Mouse (Mus musculus) ovary, postnatal 10 days (tissue): ENCODE measurements at regions not wholly inside any gene's neighbourhood (a gene's known extent, or its start where the extent isn't known, plus 50 kb on each side); places are given as distances from the start of the nearest gene placed in this dataset.
A peak's percentile ranks its signal among the peaks of the same experiment; 100 is the strongest.

Experiments
- DNase-seq: peaks from one replicate; pipeline ENCODE4 v3.0.0; 2022; ENCODE audit warnings: low spot score

DNA sequence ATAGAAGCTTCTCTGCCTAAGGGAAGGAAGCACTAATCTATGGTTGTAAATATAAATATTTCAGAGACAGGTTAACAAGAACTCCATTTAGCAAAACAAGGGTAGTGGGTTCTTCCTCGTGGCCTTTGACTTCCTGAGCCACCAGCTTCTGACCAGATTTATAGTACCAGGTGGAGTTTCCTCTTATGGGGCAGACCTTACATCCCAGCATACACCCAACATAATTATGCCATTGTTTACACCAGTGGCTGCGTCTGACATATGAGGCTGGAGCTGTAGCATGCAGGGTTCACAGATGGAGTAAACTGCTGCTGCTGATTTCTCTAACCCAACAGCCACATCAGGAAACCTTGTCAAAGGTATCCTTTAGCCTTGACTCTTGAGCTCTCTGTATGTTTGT lies 75.5 kb downstream of the Trib2 start:
- no peak for DNase-seq

DNA sequence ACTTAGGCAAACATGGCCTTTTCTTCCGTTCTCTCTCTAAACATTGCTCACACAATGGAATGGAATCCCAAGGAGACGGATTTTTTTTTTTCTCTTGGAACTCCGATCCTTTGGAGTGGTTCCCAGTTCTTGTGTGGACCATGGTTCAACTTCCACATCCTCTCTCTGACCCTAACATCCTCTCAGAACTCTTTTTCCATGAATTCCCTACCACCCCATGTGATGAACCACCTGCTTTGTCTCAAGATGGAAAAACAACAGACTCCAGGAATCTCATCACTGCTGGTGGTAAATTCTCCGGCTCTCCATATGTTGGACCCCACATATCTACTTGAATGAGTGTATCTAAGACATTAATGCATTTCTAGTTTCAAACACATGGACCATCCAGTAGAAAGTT lies 77.7 kb downstream of the Trib2 start:
- DNase-seq = no peak

DNA sequence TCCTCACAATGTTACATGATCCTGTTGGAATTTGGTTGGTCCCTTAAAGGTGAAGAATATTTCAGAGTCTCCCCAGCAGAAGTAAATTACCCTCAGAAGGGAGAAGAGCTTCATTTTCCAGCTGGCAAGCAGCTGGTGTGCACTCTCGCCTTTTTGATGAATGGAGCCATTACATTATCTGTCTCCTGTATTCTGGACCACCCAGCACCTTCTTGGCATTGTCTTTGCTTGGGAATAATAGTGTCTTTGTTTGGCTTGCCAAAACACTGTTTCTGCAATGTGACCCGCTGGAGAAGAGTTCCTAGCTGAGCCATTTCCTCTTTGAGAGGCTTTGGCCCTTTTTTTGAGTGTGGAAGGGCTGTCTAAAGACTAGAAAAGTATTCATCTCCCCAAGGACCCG lies 85.5 kb downstream of the Trib2 start:
- no peak for DNase-seq

GRCm38 (mm10) chr12:15729696-15730095 lies 87.0 kb downstream of the Trib2 start:
- no peak for DNase-seq

- no peak for DNase-seq
Observed at GRCm38 (mm10) chr12:15723529-15723928, 93.2 kb downstream of the Trib2 start.

DNA sequence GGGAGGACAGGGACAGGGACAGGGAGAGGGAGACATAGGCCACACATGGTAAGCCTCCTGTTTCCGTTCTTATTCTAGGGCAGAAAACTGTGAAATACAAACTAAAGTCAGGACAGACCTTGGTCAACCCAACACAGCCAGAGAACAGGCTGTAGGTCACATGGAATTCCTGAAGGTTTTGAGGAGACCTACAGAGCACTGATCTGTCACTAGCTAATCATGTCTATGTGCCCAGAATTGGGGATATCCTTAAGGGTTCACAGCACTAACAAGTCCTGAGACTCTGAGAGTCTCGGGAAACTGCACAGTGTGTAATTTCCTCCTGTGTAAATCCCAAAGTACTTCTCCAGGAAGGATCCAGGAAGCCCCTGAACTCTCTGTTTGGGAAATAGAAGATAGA lies 94.6 kb downstream of the Trib2 start:
- DNase-seq = no peak

- no peak for DNase-seq
Observed at GRCm38 (mm10) chr12:15720171-15720570, 96.6 kb downstream of the Trib2 start.

DNA sequence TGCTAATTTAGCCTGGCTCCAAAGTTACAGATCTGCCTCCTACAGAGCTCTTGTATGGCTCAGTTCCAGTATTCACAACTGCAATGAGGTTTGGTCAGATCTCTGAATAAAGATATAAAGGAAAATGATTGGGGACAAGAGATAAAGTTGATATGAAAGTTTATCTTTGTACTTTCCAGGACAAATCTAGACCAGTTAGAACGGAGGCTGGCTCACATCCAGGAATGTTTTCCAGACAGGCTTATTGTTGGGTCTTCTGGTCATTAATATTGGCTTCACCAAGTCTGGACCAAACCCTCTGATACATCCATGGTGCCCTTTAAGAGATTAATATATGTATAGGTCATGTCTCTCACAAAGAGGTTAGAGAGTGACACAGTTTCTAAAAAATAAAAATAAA lies 97.9 kb downstream of the Trib2 start:
- DNase-seq = no peak

DNA sequence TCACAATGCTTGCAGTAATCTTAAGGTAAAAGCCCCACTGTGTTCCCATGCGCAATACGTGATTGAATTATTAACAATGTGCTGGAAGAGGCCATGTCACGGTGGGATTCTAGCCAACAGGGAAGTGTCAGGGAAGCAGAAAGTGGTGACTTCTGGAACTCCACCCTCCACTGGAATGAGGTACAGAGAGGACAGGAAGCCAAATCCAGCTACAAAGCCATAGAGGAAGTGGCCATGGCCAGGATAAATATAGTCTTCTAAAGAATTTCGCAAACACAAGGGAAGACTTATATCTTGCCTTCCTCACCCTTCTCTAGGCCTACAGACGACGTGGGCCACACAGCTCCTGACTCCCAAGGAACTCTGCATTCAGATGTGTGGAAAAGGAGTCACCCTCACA lies 98.7 kb downstream of the Trib2 start:
- no peak for DNase-seq

GRCm38 (mm10) chr12:15717342-15717741 lies 99.4 kb downstream of the Trib2 start:
- no peak for DNase-seq

- no peak for DNase-seq
Observed at GRCm38 (mm10) chr12:15713623-15714022, 103.1 kb downstream of the Trib2 start.

DNA sequence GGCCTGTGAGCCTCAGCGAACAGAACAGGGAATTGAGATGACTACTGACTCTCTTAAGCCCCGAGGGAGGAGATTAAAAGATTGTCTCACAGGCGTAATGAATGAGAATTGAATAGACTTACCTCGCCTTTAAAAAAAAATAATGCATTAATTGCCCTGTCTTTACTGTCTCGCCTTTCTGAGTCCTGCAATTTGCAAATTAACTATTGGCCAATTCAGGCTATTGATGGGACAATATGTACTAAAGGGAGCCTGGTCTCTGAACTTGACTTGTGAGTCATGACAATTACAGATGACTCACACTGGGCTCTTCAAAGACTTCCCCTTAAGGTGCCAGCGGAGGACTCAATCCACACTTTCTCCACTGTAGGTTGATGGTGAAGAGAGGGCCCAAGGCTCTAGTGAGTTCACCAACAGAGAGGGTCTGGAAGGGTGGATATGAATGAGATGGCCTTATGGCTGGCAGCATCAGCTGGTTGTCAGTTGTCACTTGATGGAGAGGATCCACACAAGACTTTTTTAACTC lies 109.1 kb downstream of the Trib2 start:
- no peak for DNase-seq

DNA sequence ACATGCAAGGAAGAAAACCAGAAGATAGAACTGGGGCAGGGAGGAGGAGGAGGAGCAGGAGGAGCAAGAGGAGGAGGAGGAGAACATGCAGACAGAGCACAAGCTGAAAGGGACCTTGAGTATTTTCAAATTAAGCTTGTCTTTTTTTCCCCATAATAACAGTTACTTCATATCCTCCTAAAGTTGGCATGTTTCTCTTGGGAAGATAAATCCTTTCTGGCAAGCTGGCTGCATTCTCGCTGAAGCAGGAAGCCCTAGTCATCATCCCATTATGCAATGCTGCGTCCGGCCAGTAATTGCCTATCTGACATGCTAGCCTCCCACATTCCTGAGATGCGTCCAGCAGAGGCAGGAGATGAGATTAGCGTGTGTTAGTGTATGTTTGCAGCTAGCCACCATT lies 112.3 kb downstream of the Trib2 start:
- peak; percentile 17 for DNase-seq

- no peak for DNase-seq
Observed at GRCm38 (mm10) chr12:15702137-15702536, 114.6 kb downstream of the Trib2 start.

GRCm38 (mm10) chr12:15698829-15699228 lies 117.9 kb downstream of the Trib2 start:
- no peak for DNase-seq

GRCm38 (mm10) chr12:15698042-15698771 lies 118.5 kb downstream of the Trib2 start:
- DNase-seq = no peak

DNA sequence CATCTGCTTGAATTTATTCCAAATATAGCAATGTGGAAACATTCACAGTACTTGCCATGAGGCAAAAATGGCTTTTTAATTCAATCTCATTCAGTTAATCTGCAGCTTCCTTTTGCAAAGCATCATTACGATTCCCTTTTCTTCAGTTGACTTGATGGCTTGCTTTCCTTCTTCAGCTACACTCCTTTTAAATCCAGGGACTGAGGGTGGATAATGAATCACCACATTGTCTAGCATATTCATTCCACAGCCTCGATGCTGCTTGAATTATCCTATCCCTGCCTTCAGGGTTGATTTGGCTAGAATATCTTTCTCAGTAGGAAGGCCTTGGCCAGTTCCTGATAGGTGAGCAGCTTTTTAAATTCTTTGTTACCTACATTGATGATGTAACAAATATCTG lies 128.4 kb downstream of the Trib2 start:
- no peak for DNase-seq

- no peak for DNase-seq
Observed at GRCm38 (mm10) chr12:15684311-15684710, 132.4 kb downstream of the Trib2 start.

- DNase-seq = no peak
Observed at GRCm38 (mm10) chr12:15681678-15682355, 134.9 kb downstream of the Trib2 start.

GRCm38 (mm10) chr12:15676127-15676526 lies 140.6 kb downstream of the Trib2 start:
- no peak for DNase-seq

- no peak for DNase-seq
Observed at GRCm38 (mm10) chr12:15659755-15660154, 157.0 kb downstream of the Trib2 start.

DNA sequence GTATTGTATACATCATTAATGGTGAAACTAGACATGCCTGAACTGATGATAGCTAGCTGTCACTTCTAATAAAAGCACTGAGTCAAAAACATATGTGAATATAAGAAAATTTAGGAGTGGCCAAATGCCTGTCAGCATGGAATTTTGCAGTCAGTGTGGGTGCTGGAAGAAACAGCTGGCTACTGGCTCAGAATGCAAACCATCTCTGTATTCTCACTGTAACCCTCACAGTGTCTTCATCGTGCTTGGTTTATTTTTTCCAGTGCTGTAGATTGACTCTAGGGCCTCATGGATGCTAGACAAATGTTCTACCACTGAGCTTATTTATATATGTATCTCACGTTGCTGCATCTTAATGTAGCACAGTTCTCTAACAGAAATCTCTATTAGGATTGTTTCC lies 157.4 kb downstream of the Trib2 start:
- DNase-seq = no peak

DNA sequence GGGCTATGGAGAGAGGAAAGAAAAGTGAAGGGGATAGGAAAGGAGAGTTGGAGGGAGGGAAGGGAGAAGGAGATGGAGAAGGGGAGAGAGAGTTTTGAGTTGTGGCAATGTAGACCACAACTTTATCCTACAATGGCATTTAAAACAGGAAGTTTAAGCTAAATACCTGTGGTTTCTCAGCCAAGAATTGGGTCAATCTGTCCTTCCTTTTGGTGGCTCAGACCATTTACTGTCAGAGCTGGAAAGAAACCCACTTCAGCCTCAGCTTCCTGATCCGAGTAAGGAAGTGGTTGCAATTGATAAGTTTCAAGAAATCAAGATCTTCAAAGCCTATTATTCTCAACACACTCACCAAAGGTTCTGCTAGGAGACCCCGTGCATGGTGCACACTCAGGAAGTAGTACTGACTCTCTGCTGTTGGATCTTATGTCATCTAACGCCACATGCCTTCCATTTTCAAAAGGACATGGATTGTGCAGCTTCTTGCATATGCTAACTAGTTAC lies 158.9 kb downstream of the Trib2 start:
- DNase-seq = no peak
